Mouse (Mus musculus) gastrocnemius, postnatal 14 days (tissue): ENCODE results near the gene 1700020D05Rik. TPM values are rescaled to one million over a fixed set of nuclear protein-coding genes. Genes with fewer than 3 reads are reported as not detected.

Experiments used
- DNase-seq: peaks from one replicate; pipeline ENCODE4 v3.0.0; 2021; ENCODE audit warnings: mixed read lengths
- intact Hi-C: fragments of 180-260 bp; cut with DNase I; formaldehyde crosslinking; loops from one replicate; pipeline ENCODE4 v1.15.1; 2025; ENCODE audit warnings: low total_unique reads
- long read RNA-seq, 2 experiments: library from polyadenylated mRNA; stranded (forward); transcript quantifications; one replicate each; pipeline ENCODE4 v2.0.0; 2021
- total RNA-seq, 2 experiments: library from RNA; stranded (reverse); gene quantifications; 2 replicates each; pipeline ENCODE4 v1.2.3; 2021

Gene 1700020D05Rik
- total RNA-seq, result under 1 TPM; 0.41 to 0.82 TPM
- long read RNA-seq, experiment 1, result 0 reads
- long read RNA-seq, experiment 2, result 0 reads

GRCm38 (mm10) chr19:5503687-5504086 lies at the start of gene 1700020D05Rik:
Gene 1700020D05Rik (minus strand): TSS chr19:5503787.
- DNase-seq, result no peak
- intact Hi-C loops, result no loop called here

GRCm38 (mm10) chr19:5547471-5548056 lies 44.0 kb upstream of the 1700020D05Rik start:
- no peak for DNase-seq
- intact Hi-C loops, result no loop called here

- DNase-seq, result no peak
Measured at GRCm38 (mm10) chr19:5544031-5544430, 40.4 kb upstream of the 1700020D05Rik start.

GRCm38 (mm10) chr19:5543362-5543761 lies 39.8 kb upstream of the 1700020D05Rik start:
- intact Hi-C loops, result no loop called here
- no peak for DNase-seq

More at GRCm38 (mm10) chr19:5544031-5544430, 40.4 kb upstream of the 1700020D05Rik start:
- intact Hi-C loops, result no loop called here

GRCm38 (mm10) chr19:5538786-5539185 lies 35.2 kb upstream of the 1700020D05Rik start:
- no peak for DNase-seq
- intact Hi-C loops, result no loop called here

- intact Hi-C loops, result no loop called here
- DNase-seq, result no peak
Measured at GRCm38 (mm10) chr19:5532520-5532919, 28.9 kb upstream of the 1700020D05Rik start.

GRCm38 (mm10) chr19:5530138-5530524 lies 26.5 kb upstream of the 1700020D05Rik start:
- DNase-seq, result no peak

GRCm38 (mm10) chr19:5529325-5530137 lies 25.9 kb upstream of the 1700020D05Rik start:
- DNase-seq, result peak; percentile 96
- intact Hi-C loops, result loop anchor here (2.0 kb wide), 1 partner anchor 35 kb away; no protein-coding TSS in a partner anchor

More at GRCm38 (mm10) chr19:5530138-5530524, 26.5 kb upstream of the 1700020D05Rik start:
- intact Hi-C loops, result no loop called here

- intact Hi-C loops, result no loop called here
- no peak for DNase-seq
Measured at GRCm38 (mm10) chr19:5525204-5525603, 21.6 kb upstream of the 1700020D05Rik start.

GRCm38 (mm10) chr19:5518721-5519120 lies 15.1 kb upstream of the 1700020D05Rik start:
- intact Hi-C loops, result no loop called here
- DNase-seq, result no peak

GRCm38 (mm10) chr19:5516906-5517505 lies 13.4 kb upstream of the 1700020D05Rik start:
- no peak for DNase-seq
- intact Hi-C loops, result no loop called here

- intact Hi-C loops, result no loop called here
- DNase-seq, result no peak
Measured at GRCm38 (mm10) chr19:5515840-5516777, 12.5 kb upstream of the 1700020D05Rik start.

- intact Hi-C loops, result no loop called here
- DNase-seq, result no peak
Measured at GRCm38 (mm10) chr19:5513005-5513349, 9.4 kb upstream of the 1700020D05Rik start.

GRCm38 (mm10) chr19:5512091-5513004 lies 8.8 kb upstream of the 1700020D05Rik start:
- DNase-seq, result no peak
- intact Hi-C loops, result no loop called here

GRCm38 (mm10) chr19:5511074-5511632 lies 7.6 kb upstream of the 1700020D05Rik start:
- no peak for DNase-seq
- intact Hi-C loops, result no loop called here

GRCm38 (mm10) chr19:5510031-5511026 lies 6.7 kb upstream of the 1700020D05Rik start, which contains the start of gene Snx32:
Gene Snx32 (minus strand): TSS chr19:5510538.
- DNase-seq, result peak; percentile 97
- intact Hi-C loops, result no loop called here

GRCm38 (mm10) chr19:5500330-5500875 lies 3.2 kb downstream of the 1700020D05Rik start:
- intact Hi-C loops, result no loop called here
- DNase-seq, result no peak
